Mouse (Mus musculus): ENCODE results near the gene Glod4. TPM values are rescaled to one million over a fixed set of nuclear protein-coding genes. Genes with fewer than 3 reads are reported as not detected.

Glod4 gene
- polyA plus RNA-seq, 1 experiment from 2014 or later, result 135 TPM

DNA sequence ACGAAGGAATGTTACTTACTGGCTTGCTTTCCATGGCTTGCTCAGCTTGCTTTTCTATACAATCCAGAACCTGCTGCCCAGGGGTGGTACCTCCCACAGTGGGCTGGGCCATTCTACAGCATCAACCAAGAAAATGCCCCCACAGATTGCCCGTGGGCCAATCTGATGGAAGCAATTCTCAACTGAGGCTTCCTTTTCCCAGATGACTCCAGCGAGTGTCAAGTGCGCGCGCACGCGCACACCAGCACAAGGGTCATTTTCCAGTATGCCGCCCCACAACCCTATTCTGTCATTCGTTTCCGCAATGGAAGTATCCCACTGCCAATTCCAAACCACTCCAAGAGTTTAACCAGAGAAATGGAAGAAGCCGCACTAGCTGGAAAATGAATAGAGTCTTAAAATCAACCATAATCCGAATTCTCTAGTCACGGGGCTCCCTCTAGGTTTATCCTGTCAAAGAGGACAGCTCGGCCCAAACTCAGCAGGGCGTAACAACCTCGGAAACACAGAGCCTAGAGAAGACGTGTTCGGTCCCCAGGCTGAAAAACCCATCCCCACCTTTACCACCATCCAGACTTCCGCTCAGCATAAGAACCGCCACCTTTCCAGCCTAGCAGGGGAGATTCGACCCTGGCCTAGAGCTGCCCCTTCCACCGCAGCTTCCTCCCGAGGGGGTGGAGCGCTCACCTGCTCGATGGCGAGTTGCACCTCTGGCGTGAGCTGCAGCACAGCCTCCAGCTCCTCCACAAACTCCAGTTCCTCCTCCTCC lies 64.6 kb downstream of the Glod4 start:
- peak overlapping the region; percentile 85 for H3K27ac ChIP-seq (replicated peaks)
- WGBS, result 2% methylated on average over 28 of the region's 28 CpGs

DNA sequence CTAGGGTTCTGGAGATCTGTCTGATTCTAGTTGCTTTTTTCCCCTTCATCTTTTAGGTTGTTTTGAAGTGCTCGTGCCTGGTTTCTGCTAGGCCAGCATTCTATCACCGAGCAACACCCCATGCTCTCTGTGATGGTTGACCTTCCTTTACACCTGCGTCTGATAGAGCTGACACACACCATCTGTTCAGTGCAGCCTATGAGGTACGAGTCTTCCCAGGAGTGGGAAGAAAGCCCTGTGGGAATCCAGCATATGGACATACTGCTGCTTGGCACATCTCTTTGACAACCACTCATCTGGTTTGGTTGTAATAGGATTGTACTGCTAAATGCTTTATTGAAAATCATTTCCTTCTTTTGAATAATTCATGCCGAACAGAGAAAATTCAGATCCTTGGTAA lies 73.3 kb downstream of the Glod4 start:
- H3K27me3 ChIP-seq (ENCODE audit: low read depth, poor library complexity, severe bottlenecking), result no peaks in the 10 kb centered on the region
- no peaks in the 10 kb centered on the region for H3K4me1 ChIP-seq
- WGBS, result 84% methylated on average over 5 of the region's 5 CpGs
- no peak overlapping the region for H3K4me3 ChIP-seq
- no peaks in the 10 kb centered on the region for H3K9me3 ChIP-seq (replicated peaks)
- no peak overlapping the region for H3K27ac ChIP-seq (replicated peaks)
- peaks cover 24% of the 10 kb centered on the region for H3K36me3 ChIP-seq
- DNase-seq (ENCODE audit: low spot score), result no peak

More for the DNA sequence above, 64.6 kb downstream of the Glod4 start:
- Histone ChIP-seq H3K36me3 (peaks cover 3% of the 10 kb centered on the region), H3K27me3 (ENCODE audit: low read depth, poor library complexity, severe bottlenecking) (no peaks in the 10 kb centered on the region), H3K4me1 (peaks cover 19% of the 10 kb centered on the region), H3K9me3 (replicated peaks) (no peaks in the 10 kb centered on the region), H3K4me3 (peak overlapping the region; percentile 95)
- peak; percentile 28 for DNase-seq (ENCODE audit: low spot score)

DNA sequence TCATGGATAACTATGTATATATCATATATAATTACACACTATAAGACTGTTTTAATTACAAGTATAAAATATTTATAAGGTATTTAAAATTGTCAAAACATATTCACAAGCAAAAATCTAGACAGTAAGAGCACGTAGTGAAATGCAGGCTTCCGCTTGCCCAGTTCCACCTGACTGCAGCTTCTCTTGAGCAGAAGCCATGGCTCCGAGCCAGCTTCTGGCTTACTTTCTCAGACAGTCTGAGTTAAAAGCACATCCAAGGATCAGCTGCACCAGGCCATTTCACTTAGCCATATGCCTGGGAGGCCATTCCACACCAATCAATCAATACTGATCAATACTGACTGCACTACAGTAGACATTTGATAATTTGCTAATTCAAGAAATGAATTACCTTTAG lies 74.5 kb downstream of the Glod4 start:
- no peaks in the 10 kb centered on the region for H3K9me3 ChIP-seq (replicated peaks)
- H3K4me1 ChIP-seq, result no peaks in the 10 kb centered on the region
- H3K27me3 ChIP-seq (ENCODE audit: low read depth, poor library complexity, severe bottlenecking), result no peaks in the 10 kb centered on the region
- WGBS, result 88% methylated on average over 3 of the region's 3 CpGs
- no peak overlapping the region for H3K27ac ChIP-seq (replicated peaks)
- no peak for DNase-seq (ENCODE audit: low spot score)
- H3K36me3 ChIP-seq, result peaks cover 29% of the 10 kb centered on the region
- H3K4me3 ChIP-seq, result no peak overlapping the region

DNA sequence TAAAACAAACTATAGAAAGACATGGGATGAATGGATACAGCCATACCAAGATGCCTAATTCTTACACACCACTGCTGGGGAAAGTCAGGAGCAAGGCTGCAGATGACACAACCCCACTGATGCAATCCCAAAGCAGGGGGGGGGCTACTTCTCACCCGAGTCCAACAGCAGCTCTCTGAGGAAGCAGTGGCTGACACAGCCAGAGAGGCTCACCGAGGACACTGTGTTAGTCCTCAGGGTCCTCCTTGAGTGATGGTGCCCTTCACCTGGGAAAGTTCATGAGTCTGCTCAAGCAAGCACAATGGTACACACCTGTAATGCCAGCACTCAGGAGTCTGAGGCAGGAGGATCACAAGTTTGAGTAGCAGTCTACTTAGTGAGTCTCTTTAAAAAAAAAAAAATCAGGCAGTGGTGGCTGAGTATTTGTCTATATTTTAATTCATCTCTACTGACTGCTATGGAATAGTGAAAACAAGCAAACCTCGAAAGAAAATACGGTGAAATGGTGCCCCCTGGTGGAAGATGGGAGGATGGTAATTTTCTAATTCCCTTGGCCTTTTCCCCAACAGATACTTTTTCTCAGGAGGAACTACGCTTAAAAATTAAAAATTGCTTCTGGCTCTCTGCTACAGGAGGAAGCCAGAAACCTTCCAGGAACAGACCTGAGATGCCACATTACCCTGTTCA lies 76.3 kb downstream of the Glod4 start:
- no peaks in the 10 kb centered on the region for H3K9me3 ChIP-seq (replicated peaks)

DNA sequence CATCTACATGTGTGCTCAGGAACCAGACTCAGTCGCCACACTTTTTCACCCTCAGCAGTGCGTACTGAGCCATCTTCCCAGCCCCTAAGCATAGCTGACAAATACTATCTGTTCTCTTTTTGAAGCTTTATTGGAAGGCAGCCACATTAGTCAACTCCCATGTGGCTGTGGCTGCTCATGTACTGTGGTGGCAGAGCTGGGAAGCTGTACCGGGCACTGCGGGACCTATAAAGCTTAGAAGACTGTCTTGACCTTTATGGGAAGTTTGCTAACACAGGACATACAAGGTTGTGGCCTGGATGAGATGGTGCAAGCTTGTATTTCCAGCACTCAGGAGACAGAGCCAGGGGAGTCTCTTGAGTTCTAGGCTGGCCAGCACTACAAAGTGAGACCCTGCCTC lies 76.9 kb downstream of the Glod4 start:
- WGBS, result 97% methylated on average over 4 of the region's 4 CpGs
- no peak for DNase-seq (ENCODE audit: low spot score)
- no peaks in the 10 kb centered on the region for H3K9me3 ChIP-seq (replicated peaks)

More for the DNA sequence above, 76.3 kb downstream of the Glod4 start:
- H3K4me1 ChIP-seq, result no peaks in the 10 kb centered on the region
- no peak overlapping the region for H3K4me3 ChIP-seq
- WGBS, result 38% methylated on average over 5 of the region's 5 CpGs
- no peak overlapping the region for H3K27ac ChIP-seq (replicated peaks)
- H3K36me3 ChIP-seq, result peaks cover 28% of the 10 kb centered on the region
- H3K27me3 ChIP-seq (ENCODE audit: low read depth, poor library complexity, severe bottlenecking), result no peaks in the 10 kb centered on the region
- DNase-seq (ENCODE audit: low spot score), result peak; percentile 62

DNA sequence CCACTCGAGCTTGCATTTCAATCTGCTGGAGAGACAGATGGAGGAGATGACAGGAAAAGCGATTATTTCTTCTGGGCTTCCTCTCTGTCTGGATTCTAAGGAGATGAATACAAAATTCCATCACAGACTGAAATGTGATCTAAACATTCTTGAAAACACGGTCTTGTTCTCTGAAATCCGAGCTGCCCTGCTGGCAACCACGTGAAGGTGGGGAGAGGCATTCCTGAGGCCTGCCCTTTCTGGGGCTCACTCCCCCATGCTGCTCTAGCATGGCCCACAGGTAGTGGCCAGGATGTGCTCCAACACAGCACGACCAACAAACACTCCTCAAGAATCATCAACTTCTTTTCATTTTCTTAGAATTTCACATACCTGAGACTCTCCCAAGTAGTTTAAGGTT lies 83.3 kb downstream of the Glod4 start:
- no peaks in the 10 kb centered on the region for H3K27me3 ChIP-seq (ENCODE audit: low read depth, poor library complexity, severe bottlenecking)
- H3K27ac ChIP-seq (replicated peaks), result no peak overlapping the region
- WGBS, result 74% methylated on average over 6 of the region's 6 CpGs
- no peak overlapping the region for H3K4me3 ChIP-seq
- peaks cover 56% of the 10 kb centered on the region for H3K36me3 ChIP-seq
- H3K4me1 ChIP-seq, result no peaks in the 10 kb centered on the region
- no peak for DNase-seq (ENCODE audit: low spot score)
- H3K9me3 ChIP-seq (replicated peaks), result no peaks in the 10 kb centered on the region

More for the DNA sequence above, 76.9 kb downstream of the Glod4 start:
- H3K27me3 ChIP-seq (ENCODE audit: low read depth, poor library complexity, severe bottlenecking), result no peaks in the 10 kb centered on the region
- peaks cover 24% of the 10 kb centered on the region for H3K36me3 ChIP-seq
- H3K4me3 ChIP-seq, result no peak overlapping the region
- no peaks in the 10 kb centered on the region for H3K4me1 ChIP-seq
- no peak overlapping the region for H3K27ac ChIP-seq (replicated peaks)

DNA sequence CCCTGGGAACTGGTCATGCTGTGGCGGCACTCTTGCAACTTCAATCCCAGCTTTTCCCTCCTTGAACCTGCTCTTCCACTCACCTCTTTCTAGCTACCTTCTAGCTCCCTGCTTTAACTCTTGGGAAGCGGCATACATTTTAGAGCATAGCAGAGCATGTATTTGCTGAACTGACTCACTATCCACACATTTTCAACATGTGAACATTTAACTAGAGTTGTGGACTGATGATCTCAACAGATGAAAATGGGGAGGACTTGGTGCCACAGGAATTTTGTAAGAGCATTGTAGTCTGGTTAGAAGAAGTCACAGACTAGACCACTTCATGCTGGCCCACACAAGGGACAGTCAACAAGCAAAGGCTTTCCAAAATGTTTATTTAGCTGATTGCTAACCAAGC lies 85.2 kb downstream of the Glod4 start:
- WGBS, result 96% methylated on average over 2 of the region's 2 CpGs
- Histone ChIP-seq H3K9me3 (replicated peaks) (no peaks in the 10 kb centered on the region), H3K4me1 (no peaks in the 10 kb centered on the region), H3K36me3 (peaks cover 58% of the 10 kb centered on the region), H3K27me3 (ENCODE audit: low read depth, poor library complexity, severe bottlenecking) (no peaks in the 10 kb centered on the region), H3K27ac (replicated peaks) (no peak overlapping the region), H3K4me3 (no peak overlapping the region)
- DNase-seq (ENCODE audit: low spot score), result no peak

DNA sequence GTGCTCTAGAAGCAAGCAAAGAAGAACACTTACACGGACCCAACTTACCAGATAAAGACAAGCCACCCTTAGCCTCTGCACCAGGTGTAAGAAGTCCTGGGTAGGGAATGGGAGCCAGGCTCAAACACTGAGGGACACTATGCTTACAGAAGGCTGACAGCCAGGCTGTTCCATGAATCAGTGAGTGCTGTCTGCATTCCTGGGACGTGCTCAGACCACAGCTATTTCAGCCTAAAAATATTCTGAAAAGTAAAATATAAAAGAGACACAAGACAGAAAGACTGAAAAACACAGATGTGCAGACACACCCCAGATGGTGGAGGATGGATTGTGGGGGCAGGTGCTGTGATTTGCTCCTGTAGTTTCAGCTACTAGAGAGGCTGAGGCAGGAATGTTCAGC lies 88.7 kb downstream of the Glod4 start:
- Histone ChIP-seq H3K4me1 (no peaks in the 10 kb centered on the region), H3K4me3 (no peak overlapping the region), H3K27ac (replicated peaks) (no peak overlapping the region), H3K27me3 (ENCODE audit: low read depth, poor library complexity, severe bottlenecking) (no peaks in the 10 kb centered on the region), H3K36me3 (peaks cover 34% of the 10 kb centered on the region), H3K9me3 (replicated peaks) (no peaks in the 10 kb centered on the region)
- DNase-seq (ENCODE audit: low spot score), result no peak
- WGBS, result 91% methylated on average over 2 of the region's 2 CpGs

DNA sequence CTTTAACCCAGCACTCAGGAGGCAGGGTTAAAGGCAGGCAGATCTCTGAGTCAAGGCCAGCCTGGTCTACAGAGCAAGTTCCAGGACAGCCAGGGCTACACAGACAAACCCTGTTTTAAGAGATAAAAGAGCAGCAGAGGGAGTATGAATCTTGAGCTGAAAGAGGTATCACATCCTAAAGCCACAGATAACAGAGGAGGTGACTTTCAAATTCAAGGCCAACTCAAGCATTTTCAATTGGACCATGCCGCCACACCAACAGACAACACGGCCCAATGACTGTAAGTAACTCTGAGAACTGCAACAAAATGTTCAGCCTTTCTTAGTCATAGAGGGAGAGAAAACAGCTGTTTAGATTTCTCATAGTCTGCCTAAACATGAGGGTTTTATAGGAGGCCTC lies 89.3 kb downstream of the Glod4 start:
- WGBS, result 92% methylated on average over 2 of the region's 2 CpGs
- H3K36me3 ChIP-seq, result peaks cover 27% of the 10 kb centered on the region
- no peak overlapping the region for H3K27ac ChIP-seq (replicated peaks)
- DNase-seq (ENCODE audit: low spot score), result no peak
- H3K27me3 ChIP-seq (ENCODE audit: low read depth, poor library complexity, severe bottlenecking), result no peaks in the 10 kb centered on the region
- H3K4me1 ChIP-seq, result no peaks in the 10 kb centered on the region
- H3K9me3 ChIP-seq (replicated peaks), result no peaks in the 10 kb centered on the region
- H3K4me3 ChIP-seq, result no peak overlapping the region

DNA sequence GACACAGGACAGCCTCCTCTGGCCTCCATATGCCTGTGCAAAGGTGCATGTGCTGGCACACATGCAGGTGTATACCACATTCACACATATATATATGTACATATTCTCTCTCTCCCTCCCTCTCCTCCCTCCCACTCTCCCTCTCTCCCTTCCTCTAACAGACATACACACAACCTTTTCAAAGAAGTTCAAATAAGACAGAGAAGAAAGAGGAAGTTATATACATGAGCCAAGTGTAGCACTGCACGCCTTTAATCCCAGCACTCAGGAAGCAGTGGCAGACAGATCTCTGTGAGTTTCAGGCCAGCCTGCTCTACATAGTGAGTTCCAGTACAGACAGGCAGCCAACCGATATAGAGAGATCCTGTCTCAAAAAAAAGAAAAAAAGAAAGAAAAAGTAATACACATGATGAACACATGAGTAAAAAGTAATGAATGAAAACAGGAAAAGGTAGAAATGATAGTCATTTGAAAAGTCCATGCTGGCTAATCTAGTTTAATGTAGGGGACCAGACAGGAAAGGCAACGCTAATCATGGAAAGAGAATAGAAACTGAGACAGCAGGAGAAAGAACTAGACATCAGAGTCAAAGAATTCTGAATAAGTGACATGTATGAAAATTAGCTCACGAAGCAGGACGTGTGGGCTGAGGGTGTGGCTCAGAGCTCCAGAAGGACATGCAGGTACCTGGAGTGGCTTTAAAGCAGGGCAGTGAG lies 90.1 kb downstream of the Glod4 start:
- Histone ChIP-seq H3K4me3 (no peak overlapping the region), H3K27ac (replicated peaks) (no peak overlapping the region), H3K9me3 (replicated peaks) (no peaks in the 10 kb centered on the region), H3K27me3 (ENCODE audit: low read depth, poor library complexity, severe bottlenecking) (no peaks in the 10 kb centered on the region), H3K4me1 (peaks cover 7% of the 10 kb centered on the region), H3K36me3 (peaks cover 25% of the 10 kb centered on the region)
- DNase-seq (ENCODE audit: low spot score), result no peak
- 88% methylated on average over 5 of the region's 5 CpGs for WGBS

DNA sequence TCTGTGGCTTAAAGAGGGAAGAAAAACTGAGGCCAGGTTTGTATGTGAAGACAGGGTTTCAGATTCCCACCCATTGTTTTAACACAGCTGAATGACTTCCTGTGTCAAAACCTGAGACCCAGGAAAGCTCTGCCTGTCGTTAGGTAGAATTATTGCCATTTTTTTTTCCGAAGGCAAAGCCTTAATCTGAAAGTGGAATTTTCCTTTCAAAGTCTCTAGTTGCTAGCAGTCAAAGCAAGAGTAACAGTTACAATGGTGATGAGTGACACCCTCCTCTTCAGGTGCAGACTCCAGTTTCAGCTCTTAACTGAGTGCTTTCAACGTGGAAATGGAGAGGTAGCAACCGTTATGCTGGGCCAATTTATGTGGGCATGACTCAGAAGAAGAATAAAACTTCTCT lies 92.5 kb downstream of the Glod4 start:
- H3K27ac ChIP-seq (replicated peaks), result no peak overlapping the region
- WGBS, result 80% methylated on average over 4 of the region's 4 CpGs
- no peak for DNase-seq (ENCODE audit: low spot score)
- H3K36me3 ChIP-seq, result peaks cover 13% of the 10 kb centered on the region
- H3K27me3 ChIP-seq (ENCODE audit: low read depth, poor library complexity, severe bottlenecking), result no peaks in the 10 kb centered on the region
- H3K4me3 ChIP-seq, result no peak overlapping the region
- no peaks in the 10 kb centered on the region for H3K9me3 ChIP-seq (replicated peaks)
- peaks cover 13% of the 10 kb centered on the region for H3K4me1 ChIP-seq

DNA sequence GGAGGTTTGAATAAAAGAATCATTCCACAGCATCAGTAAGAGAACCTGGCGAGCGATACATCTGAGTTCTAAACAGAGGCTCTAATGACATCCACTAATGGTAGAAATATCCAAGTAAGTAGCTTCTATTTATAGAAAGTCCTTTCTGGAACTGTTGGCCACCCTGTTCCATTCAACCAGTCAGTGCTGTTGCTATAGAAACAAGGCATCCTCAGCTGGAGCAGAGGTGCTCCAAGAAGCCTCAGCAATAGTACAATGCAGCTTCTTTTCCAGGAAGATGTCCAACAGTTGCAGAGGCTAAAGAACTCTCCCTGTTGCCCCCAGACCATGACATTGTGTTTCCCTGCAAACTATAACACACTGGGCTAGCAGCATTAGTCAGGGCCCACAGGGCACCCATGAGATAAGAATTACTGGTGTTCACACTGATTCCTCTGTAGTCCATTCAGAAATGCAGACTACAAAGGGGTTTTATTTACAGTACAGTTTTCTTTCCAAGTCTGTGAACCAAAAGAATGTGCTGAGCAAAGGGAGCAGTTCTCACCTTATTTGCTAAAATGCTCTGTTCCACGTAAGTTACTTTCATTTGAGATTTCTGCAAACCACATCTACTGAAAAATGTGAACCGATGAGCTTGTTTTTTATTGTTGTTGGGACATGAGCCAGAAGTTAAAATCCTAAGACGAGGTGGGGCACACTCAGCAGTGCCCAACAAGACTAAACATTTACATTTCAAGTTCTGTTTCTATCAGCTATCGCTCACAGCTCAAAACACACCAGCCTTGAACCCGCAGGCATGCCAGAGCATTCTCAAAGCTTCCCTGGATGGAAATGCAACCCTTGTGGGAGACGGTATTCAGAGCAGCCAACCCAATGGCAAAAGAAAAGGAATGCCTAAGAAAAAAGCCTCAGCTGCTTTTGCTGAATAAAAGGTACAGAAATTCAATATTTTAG lies 95.2 kb downstream of the Glod4 start:
- no peak overlapping the region for H3K4me3 ChIP-seq
- H3K9me3 ChIP-seq (replicated peaks), result no peaks in the 10 kb centered on the region
- no peak for DNase-seq (ENCODE audit: low spot score)
- peaks cover 8% of the 10 kb centered on the region; the same call in 1 of the 2 replicates for H3K36me3 ChIP-seq
- H3K27me3 ChIP-seq (ENCODE audit: low read depth, poor library complexity, severe bottlenecking), result no peaks in the 10 kb centered on the region
- no peak overlapping the region for H3K27ac ChIP-seq (replicated peaks)
- H3K4me1 ChIP-seq, result peaks cover 13% of the 10 kb centered on the region
- 92% methylated on average over 8 of the region's 8 CpGs for WGBS
